In the genomic region with DNA sequence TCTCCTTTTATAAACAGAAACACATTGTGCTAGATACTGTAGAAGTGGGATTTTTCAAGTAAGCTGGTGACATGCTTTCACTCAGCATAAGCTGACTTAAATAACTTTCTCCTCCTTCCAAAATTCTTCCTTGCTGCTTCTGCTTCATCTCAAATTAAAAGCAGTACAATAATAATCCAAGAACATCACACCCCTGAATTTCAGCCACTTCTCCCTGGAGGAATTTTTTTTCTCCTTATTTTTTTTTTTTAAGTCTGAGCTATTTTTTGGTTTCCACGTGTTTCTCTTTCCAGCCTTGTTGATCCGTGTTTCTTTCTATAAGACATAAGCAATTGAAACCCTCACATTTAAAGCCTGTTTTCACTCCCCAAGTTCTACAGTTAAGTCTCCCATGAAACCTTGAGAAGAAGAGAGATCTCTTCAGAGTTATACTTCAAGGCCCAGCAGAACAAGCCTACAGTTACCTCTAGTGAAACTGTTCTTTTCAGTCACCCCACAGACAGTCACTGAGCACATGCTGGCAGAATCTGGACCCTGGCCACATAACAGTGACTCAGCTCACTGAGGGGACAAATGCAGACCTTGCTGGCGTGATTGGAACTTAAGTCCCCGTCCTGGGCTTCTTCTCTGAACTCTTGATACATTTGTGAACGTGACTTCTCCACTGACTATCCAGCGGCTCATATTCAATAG, we compare ENCODE assay signal across 19 mouse cellular contexts. TPM values are rescaled to one million over a fixed set of nuclear protein-coding genes. Genes with fewer than 3 reads are reported as not detected.
DNase-seq lines count a peak whose midpoint lies in the region; ATAC-seq lines count a peak whose summit lies in the region.
"Had no signal": no experiment of that assay in that cellular context is flagged by ENCODE, and none has a peak within 500 bp of the region (broad histone marks: within the 10 kb centered on the region; RNA-seq: fewer than 3 reads in every experiment).

No protein-coding gene starts in this region.

- no peak overlapping the region for H3K4me3 ChIP-seq in intestine, embryonic 16.5 days (ENCODE audit: low read length)
- no peak overlapping the region for H3K4me3 ChIP-seq in intestine, embryonic 15.5 days (replicated peaks)
- H3K4me3 ChIP-seq: embryonic facial prominence, embryonic 15.5 days; layer of hippocampus, adult 2 months; limb, embryonic 15.5 days; midbrain, embryonic 15.5 days had no signal

- H3K27ac ChIP-seq in intestine, embryonic 16.5 days (ENCODE audit: low read length): no peak overlapping the region
- H3K27ac ChIP-seq in intestine, embryonic 15.5 days: no peak overlapping the region
- H3K27ac ChIP-seq: embryonic facial prominence, embryonic 15.5 days; layer of hippocampus, adult 2 months; limb, embryonic 15.5 days; macrophage; midbrain, embryonic 15.5 days had no signal

- H3K9ac ChIP-seq in intestine, embryonic 16.5 days (ENCODE audit: low read depth, low read length): no peak overlapping the region
- no peak overlapping the region for H3K9ac ChIP-seq in intestine, embryonic 15.5 days
- H3K9ac ChIP-seq: embryonic facial prominence, embryonic 15.5 days; limb, embryonic 15.5 days; liver, postnatal 0 days; midbrain, embryonic 15.5 days had no signal

- DNase-seq in cerebellum, adult 11-12 months: peak; percentile 66
- peak; percentile 49 for DNase-seq in Muller cell, postnatal 12 days (ENCODE audit: inconsistent ontology term)
- DNase-seq in cerebellum, adult 18-20 months: peak; percentile 73 to 87
- no peak for DNase-seq in layer of hippocampus, adult 11-12 months (ENCODE audit: low spot score)
- DNase-seq: heart, adult 11 months; kidney, adult 2 months; liver, postnatal 0 days; right cerebral cortex, postnatal 14 days; thymus, postnatal 4 days had no signal

- ATAC-seq in cerebellum, adult (ENCODE audit: insufficient number of reproducible peaks, low FRiP score, low TSS enrichment): no peak
- peak; percentile 57; the same call in 1 of the 2 replicates for ATAC-seq in common myeloid progenitor, adult 5-6 weeks (replicated peaks; ENCODE audit: low read depth, poor library complexity, severe bottlenecking)
- no peak for ATAC-seq in intestine, embryonic 16.5 days
- no peak for ATAC-seq in intestine, embryonic 15.5 days
- ATAC-seq: hindbrain, embryonic 16.5 days; liver, postnatal 0 days; midbrain, embryonic 15.5 days had no signal

- no peaks in the 10 kb centered on the region for H3K27me3 ChIP-seq in intestine, embryonic 16.5 days (replicated peaks; ENCODE audit: control insufficient read depth, insufficient read depth, low read length)
- peaks cover 3% of the 10 kb centered on the region for H3K27me3 ChIP-seq in intestine, embryonic 15.5 days (replicated peaks)

- WGBS in intestine, embryonic 16.5 days: 81% methylated on average over 6 of the region's 6 CpGs
- WGBS in intestine, embryonic 15.5 days: 76% methylated on average over 6 of the region's 6 CpGs

- no peak overlapping the region for H3K4me2 ChIP-seq in intestine, embryonic 16.5 days (ENCODE audit: low read depth, low read length)
- H3K4me2 ChIP-seq in intestine, embryonic 15.5 days (replicated peaks): no peak overlapping the region
- H3K4me2 ChIP-seq: embryonic facial prominence, embryonic 15.5 days; limb, embryonic 15.5 days; midbrain, embryonic 15.5 days had no signal

- no peaks in the 10 kb centered on the region for H3K9me3 ChIP-seq in intestine, embryonic 16.5 days (ENCODE audit: control insufficient read depth, low read length)
- H3K9me3 ChIP-seq in intestine, embryonic 15.5 days: no peaks in the 10 kb centered on the region
- H3K9me3 ChIP-seq: embryonic facial prominence, embryonic 15.5 days; limb, embryonic 15.5 days; midbrain, embryonic 15.5 days had no signal

- H3K36me3 ChIP-seq in intestine, embryonic 16.5 days (ENCODE audit: control insufficient read depth, insufficient read depth, low read length): no peaks in the 10 kb centered on the region
- H3K36me3 ChIP-seq in intestine, embryonic 15.5 days: no peaks in the 10 kb centered on the region
- H3K36me3 ChIP-seq: embryonic facial prominence, embryonic 15.5 days; limb, embryonic 15.5 days; midbrain, embryonic 15.5 days had no signal

- no peaks in the 10 kb centered on the region for H3K4me1 ChIP-seq in intestine, embryonic 16.5 days (ENCODE audit: control insufficient read depth, insufficient read depth, low read length)
- 0 out of 2 replicates have a peak, but pooled peaks cover 2% of the 10 kb centered on the region for H3K4me1 ChIP-seq in intestine, embryonic 15.5 days (replicated peaks)
- H3K4me1 ChIP-seq: embryonic facial prominence, embryonic 15.5 days had no signal

RNA-seq across cellular contexts. Expression of gene Sv2b, which starts 6.4 kb away (rescaled TPM):
- not detected in 2 replicates for total RNA-seq in common myeloid progenitor, adult 5-6 weeks (2017)
- polyA plus RNA-seq in intestine, embryonic 16.5 days (2015; fragmentation: Nextera tagmentation; extraction: Ambion mirVana): 0.61 and 0.76 TPM in 2 replicates
- polyA plus RNA-seq in intestine, embryonic 15.5 days (2015; fragmentation: Nextera tagmentation; extraction: Ambion mirVana): 0.90 and 1.1 TPM in 2 replicates
- polyA plus RNA-seq: kidney, adult 2 months; liver, postnatal 0 days; macrophage had no signal
